Mouse (Mus musculus): Measurements from ENCODE around the gene Neurl3. TPM values are rescaled to one million over a fixed set of nuclear protein-coding genes. Genes with fewer than 3 reads are reported as not detected.

Neurl3 gene
- total RNA-seq, 2 experiments from 2014 or later = 4.7 to 12.9 TPM

DNA sequence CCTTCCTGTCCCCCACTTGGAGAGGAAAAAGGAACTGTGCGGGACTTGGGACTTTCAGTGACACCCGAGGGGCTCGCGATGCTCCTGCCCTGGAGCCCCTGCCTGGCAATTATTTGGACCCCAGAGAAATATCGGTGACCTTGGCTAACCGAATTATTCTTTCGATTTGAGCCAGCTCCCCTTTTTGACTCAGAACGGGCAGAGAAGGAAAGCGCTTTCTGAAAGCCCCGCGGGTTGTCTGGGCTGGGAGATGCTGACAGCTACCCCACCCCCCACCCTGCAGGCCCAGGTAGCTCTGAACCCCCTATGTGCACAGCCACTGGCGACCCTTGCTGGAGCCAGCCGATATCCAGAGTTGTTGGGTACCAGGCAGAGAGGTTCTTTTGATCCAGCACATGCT, 24.6 kb upstream of the Neurl3 start:
- DNase-seq (ENCODE audit: low spot score in 2 of 2) = no peak

GRCm38 (mm10) chr1:36298107-36298506, 23.6 kb upstream of the Neurl3 start:
- no peak for DNase-seq (ENCODE audit: low spot score in 2 of 2)

GRCm38 (mm10) chr1:36296466-36297149, 22.1 kb upstream of the Neurl3 start:
- no peak for DNase-seq (ENCODE audit: low spot score in 2 of 2)

DNA sequence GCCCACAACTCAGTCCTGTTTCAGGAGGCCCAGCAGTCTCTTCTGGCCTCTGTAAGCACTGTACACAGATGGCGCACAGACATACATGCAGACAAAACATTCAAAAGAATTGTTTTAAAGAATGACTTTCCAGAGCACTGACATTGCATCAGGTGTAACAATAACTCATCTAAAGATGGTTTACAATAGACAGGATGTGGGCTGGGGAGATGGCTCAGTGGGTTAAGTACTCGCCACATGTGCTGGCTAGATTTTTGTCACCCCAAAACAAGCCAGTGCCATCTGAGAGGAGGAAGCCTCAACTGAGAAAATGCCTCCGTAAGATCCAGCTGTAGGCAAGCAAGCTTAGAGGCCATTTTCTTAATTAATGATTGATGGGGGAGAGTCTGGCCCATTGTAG, 19.9 kb upstream of the Neurl3 start:
- DNase-seq (ENCODE audit: low spot score in 2 of 2) = no peak

DNA sequence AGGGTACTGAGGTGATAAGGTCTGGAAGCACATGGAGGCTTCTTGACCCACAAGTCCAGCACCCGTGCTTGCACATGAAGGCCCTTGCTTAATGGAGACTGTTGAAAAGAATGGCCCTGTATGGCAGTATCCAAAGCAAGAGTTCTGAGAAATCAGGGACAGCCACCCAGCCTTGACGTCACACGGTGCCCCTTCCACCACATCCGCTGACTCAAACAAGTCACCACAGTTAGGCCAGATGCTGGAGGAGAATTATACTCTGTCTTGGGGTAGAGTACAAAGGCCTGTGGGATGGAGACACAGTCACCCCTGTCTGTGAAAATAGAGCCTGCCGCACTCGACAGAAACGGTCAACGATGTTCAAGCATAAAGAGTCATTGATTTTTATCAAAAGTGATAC, 19.0 kb upstream of the Neurl3 start:
- no peak for DNase-seq (ENCODE audit: low spot score in 2 of 2)

DNA sequence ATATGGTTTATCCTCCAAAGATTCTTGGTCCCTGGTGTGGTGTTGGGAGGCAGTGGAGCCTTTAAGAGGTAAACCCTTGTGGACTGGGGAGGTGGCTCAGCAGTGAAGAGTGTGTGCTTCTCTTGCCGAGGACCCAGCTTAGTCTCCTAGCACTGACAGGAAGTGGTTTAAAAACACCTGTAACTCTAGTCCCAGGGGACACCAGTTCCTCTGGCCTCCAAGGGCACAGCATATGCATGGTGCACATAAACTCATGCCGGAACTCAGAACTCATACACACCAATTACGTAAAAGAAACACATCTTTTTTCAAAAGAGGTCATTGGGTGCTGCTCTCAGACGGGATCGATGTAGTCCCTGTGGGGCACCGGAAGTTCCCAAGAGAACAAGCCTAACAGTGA, 7.4 kb upstream of the Neurl3 start:
- no peak for DNase-seq (ENCODE audit: low spot score in 2 of 2)

DNA sequence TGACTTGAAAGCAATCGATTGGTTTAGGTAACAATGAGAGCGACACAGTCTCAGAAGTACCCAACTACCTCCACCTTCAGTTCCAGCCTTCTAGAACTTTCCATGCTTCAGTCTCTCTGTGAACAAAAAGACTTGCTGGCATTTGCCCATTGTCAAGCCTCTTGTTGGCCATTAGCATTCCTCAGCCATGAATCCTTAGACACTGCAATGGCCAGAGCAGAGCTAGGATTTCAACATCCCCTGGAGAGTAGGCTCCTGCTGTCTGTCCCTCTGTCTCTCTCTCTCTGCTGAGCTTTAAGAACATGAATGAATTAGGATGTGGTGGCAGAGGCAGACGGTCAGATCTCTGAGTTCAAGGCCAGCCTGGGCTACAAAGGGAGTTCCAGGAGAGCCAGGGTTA, 6.5 kb upstream of the Neurl3 start:
- DNase-seq (ENCODE audit: low spot score in 2 of 2) = no peak

GRCm38 (mm10) chr1:36279202-36279601, 4.7 kb upstream of the Neurl3 start:
- peak; percentile 80 to 87 for DNase-seq (ENCODE audit: low spot score in 2 of 2)

GRCm38 (mm10) chr1:36277267-36278060, 3.0 kb upstream of the Neurl3 start:
- peak; percentile 84 to 89 for DNase-seq (ENCODE audit: low spot score in 2 of 2)

DNA sequence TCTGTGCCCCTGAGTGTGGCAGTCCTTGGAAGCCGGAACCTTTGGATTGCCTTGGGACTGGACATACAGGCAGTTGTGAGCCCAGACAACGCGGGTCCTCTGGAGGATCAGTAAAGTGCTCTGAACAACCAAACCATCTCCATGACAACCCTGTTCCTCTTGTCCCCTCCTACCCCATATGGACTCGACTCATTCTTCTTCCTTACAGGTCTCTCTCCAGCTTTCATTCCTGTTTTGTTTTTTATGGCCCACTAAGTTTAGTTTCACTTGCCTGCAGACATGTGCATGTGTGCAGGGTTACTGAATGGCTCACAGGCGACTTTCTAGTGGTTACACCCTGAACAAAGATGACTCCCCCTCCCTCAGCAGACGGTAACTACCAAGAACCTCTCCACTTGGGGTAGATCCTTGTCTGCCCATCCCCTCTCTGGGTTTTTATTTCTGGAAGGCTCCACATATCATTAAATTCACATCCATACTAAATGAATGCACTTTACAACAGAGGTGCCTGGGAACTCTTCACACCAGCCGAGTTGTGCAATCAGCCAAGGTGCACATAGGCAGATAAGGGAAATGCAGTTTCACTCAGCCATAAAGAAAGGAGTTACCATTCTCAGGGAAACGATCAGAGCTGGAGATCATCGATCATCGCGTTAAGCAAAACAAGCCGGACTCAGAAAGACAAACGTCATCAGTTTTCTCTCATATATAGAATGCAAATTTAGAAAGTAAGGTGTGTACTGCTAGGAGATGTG, 1.3 kb upstream of the Neurl3 start:
- no peak for DNase-seq (ENCODE audit: low spot score in 2 of 2)

DNA sequence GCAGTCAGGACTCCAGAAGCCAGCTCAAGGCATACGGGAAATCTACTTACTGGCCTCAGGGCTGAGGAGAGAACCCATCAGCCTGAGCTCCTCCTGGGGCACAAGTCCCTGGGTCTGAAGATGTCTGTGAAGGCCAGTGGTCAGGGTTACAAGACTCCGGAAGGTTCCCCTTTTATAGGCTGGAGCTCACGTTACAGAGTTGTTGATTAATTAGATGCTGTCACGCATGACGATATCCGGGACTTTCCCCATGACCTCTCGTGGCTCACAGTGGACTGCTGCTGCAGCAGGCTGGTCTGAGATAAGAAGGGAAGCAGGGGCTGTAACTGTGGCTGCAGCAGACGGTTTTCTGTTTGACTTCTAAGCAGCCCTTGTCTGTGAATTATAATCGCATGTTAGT, 1.2 kb downstream of the Neurl3 start:
- peak; percentile 36 to 40 for DNase-seq (ENCODE audit: low spot score in 2 of 2)

GRCm38 (mm10) chr1:36272546-36272945, 1.9 kb downstream of the Neurl3 start:
- DNase-seq (ENCODE audit: low spot score in 2 of 2) = peak in 1 of 2 experiments; percentile 38

- DNase-seq (ENCODE audit: low spot score in 2 of 2) = no peak
Measured at GRCm38 (mm10) chr1:36271516-36272230, 2.8 kb downstream of the Neurl3 start.

DNA sequence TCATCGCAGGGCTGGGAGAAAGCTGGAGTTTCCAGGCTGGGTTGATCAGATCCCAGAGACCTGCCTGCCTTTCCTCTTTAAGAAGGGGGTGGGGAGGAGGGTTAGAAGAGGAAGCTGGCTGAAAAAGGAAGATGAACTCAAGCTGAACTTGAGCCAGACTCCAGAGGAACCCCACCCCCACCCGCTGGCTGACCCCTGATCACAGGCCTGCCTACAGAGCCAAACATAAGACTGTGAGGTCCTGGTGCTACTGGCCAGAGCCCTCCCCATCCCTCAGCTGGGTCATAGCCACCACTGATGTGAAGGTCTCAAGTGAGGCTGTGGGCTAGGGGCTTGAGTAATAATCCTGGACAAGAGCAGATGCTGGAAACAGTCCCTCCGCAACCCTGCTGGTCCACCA, 3.8 kb downstream of the Neurl3 start:
- DNase-seq (ENCODE audit: low spot score in 2 of 2) = no peak

DNA sequence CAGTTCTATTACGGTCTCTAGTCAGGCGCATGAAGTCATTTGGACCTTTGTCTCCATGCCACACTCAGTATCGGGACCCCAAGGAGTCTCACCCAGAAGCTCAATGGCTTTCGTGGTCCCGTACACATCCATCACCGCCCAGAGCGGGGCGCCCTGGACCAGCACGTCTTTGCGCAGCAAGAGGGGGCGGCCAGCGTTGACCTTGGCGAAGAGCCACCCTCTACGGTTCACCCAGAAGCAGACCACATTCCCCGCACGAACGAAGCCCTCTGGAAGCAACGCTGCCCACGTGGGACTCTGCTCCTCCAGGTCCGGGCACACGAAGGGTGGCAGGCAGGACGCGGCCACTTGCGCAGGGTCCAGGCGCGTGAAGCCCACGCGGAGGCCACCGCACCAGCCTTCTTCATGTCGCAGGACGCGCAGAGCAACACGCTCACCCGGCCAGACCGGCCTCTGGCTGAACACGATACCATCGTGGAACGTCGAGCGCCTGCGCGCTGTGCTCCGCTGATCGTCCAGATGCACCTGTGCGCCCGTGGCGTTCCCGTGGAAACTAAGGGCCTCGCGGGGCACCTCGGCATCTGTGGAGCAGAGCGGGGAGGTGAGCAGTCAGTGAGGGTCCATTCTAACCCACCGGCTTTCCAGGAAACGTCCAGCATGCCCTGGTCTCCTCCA, 5.2 kb downstream of the Neurl3 start:
- no peak for DNase-seq (ENCODE audit: low spot score in 2 of 2)

DNA sequence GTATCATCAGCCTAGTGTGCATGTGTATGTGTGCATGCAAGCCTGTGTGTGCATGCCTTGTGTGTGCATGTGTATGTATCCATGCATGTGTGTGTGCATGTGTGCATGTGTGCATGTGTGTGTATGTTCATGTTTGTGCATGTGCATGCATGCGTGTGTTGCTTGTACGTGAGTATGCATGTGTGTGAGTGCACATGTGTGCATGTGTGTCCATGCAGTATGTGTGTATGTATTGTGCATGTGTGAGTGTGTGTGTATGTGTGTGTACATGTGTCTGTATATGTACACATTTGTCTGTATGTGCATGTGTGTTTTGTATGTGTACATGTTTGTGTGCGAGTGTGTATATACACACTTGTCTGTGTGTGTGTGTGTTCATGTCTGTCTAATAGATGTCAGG, 6.9 kb downstream of the Neurl3 start:
- DNase-seq (ENCODE audit: low spot score in 2 of 2) = no peak

DNA sequence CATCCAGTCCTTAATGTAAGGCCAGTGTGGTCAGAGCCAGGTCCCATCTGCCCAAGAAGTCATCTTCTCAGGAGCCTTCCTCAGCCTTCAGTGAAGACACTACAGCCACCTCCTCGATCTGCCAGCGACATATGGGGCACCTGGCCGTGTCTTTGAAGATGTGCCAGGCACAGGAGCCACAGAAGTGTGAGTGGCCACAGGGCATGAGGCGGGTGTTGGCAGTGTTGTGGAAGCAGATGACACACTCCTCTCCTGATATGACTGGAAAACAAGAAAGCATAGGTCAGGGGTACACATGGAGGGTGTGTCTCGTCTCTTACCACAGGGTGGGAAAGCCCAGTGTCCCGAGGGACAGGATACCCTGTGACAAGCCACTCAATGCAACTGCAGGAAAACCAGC, 8.2 kb downstream of the Neurl3 start:
- DNase-seq (ENCODE audit: low spot score in 2 of 2) = no peak

GRCm38 (mm10) chr1:36263833-36264488, 10.5 kb downstream of the Neurl3 start:
- no peak for DNase-seq (ENCODE audit: low spot score in 2 of 2)

DNA sequence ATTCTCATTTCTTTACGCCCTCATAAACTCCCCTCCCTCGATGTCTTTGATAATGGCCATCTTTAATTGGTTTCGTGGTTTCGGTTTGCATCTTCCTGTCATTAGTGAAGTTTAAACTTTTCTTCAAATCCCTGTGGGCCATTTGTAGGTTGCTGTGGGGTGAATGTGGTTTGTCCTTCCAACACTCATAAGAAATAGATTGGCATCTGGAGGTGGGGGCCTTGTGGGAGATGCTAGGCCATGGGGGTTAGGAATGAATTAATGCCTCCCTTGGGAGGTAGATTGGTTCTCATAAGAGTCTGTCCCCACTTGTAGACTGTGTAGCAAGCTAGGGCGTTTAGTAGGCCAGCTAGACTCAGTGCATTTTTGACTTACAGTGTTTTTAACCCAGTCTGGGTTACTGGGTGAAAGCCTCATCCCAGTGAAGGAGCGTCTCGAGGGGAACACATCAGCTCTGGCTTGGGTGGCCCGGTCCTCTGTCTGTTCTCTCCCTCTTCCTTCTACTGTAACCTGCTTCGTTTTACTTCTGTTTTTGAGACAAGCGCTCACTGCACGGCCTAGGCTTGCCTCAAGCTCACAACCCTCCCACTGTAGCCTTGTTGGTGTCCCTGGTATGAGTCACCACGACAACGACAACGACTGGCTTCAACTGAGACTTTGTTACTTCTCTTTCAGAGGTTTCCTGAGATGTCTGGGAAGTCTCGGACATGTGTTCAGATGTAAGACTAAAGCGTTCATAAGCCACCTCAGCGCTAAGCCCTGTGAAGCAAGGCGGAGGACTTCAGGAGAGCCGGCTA, 12.6 kb downstream of the Neurl3 start:
- DNase-seq (ENCODE audit: low spot score in 2 of 2) = no peak

Measured in adrenal gland, adult 18-20 months (tissue).